Mouse (Mus musculus): ENCODE measurements around the gene Slc18a3. TPM values are rescaled to one million over a fixed set of nuclear protein-coding genes. Genes with fewer than 3 reads are reported as not detected.

The Slc18a3 gene
- polyA plus RNA-seq, 1 experiment from 2014 or later = 0.12 TPM

DNA sequence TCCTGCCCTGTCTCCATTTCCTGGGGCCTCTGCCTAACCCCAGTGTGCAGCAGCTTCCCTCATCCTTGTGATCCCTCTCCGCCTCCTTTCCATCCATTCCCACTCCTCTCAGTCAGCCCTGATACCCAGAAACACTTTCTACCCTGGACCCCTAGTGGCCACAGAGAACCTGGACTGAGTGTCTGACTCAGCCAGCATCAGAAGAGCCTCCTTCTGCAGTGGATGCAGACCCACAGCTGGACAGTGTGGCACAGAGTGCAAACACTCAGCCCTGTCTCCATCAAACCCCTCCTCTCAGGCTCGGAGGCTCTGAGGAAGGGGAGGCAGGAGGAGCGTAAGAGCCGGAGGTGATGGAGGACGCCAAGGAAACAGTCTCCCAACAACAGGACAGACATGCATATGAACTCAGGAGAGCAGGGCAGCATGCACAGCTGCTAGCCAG, 27.3 kb downstream of the Slc18a3 start:
- no peaks in the 10 kb centered on the region for H3K27me3 ChIP-seq (ENCODE audit: control insufficient read depth, insufficient read depth, low read length)

DNA sequence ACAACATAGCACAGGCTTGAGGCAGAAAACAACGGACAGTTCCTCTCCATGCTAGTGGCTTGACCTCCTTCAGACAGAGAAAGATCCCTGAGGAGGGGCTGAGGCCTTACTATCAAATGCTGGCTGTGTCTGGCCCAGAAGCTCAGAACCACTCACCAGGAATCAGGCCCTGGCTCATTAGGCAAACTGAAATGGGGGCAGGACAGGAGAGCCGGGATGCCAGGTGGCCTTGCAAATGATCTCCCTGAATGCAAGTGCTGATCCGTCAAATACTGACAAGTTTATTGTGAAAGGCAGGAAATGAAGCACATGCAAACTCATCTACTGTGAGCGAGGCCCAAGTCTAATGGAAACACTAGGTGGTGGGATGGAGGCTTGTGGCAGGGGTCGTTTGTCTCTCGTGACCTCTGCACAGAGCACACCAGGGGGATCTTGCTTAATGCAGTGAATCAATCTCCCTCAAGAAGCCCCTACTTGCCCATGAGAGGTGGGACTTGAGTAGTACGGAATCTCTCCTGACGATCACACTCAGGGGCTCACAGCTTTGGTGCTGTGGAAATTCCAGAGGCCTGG, 35.5 kb downstream of the Slc18a3 start:
- Histone ChIP-seq H3K27me3 (ENCODE audit: control insufficient read depth, insufficient read depth, low read length) (no peaks in the 10 kb centered on the region), H3K36me3 (ENCODE audit: control insufficient read depth, insufficient read depth, low read length) (no peaks in the 10 kb centered on the region), H3K4me2 (ENCODE audit: low read depth, low read length, severe bottlenecking) (no peak overlapping the region), H3K4me3 (ENCODE audit: low read depth, low read length) (no peak overlapping the region), H3K9ac (ENCODE audit: low read length) (no peak overlapping the region), H3K9me3 (ENCODE audit: control insufficient read depth, low read length) (no peaks in the 10 kb centered on the region), H3K27ac (ENCODE audit: low read depth, low read length) (no peak overlapping the region), H3K4me1 (replicated peaks; ENCODE audit: control insufficient read depth, insufficient read depth, low read length) (0 out of 2 replicates have a peak, but pooled peaks cover 3% of the 10 kb centered on the region)
- WGBS = 20% methylated on average over 8 of the region's 8 CpGs
- no peak for DNase-seq (ENCODE audit: low spot score)
- ATAC-seq (replicated peaks; ENCODE audit: low FRiP score) = no peak

More for the DNA sequence above, 27.3 kb downstream of the Slc18a3 start:
- H3K36me3 ChIP-seq (ENCODE audit: control insufficient read depth, insufficient read depth, low read length) = no peaks in the 10 kb centered on the region
- no peak for DNase-seq (ENCODE audit: low spot score)
- no peaks in the 10 kb centered on the region for H3K4me1 ChIP-seq (replicated peaks; ENCODE audit: control insufficient read depth, insufficient read depth, low read length)
- 29% methylated on average over 5 of the region's 5 CpGs for WGBS
- no peaks in the 10 kb centered on the region for H3K9me3 ChIP-seq (ENCODE audit: control insufficient read depth, low read length)
- ATAC-seq (replicated peaks; ENCODE audit: low FRiP score) = no peak
- no peak overlapping the region for H3K9ac ChIP-seq (ENCODE audit: low read length)
- H3K4me3 ChIP-seq (ENCODE audit: low read depth, low read length) = no peak overlapping the region
- H3K4me2 ChIP-seq (ENCODE audit: low read depth, low read length, severe bottlenecking) = no peak overlapping the region
- no peak overlapping the region for H3K27ac ChIP-seq (ENCODE audit: low read depth, low read length)

DNA sequence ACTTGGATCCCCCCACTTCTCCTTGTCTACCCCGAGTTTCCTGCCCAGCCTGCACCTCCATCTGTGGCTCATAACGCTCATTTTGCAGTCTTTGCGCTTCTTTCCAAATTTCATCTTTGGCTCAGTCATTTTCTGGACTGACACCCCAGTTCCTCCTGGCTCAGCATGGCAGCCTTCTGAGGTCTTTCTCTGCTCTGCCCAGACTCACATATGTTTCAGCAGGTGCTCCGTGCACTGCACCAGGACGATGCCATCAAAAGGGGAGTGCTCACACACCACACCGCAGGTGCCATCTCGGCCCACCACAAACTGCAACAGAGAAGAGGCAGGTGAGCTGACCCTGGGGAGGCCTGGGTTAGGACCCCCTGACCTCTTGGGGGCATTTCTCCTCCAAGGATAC, 40.7 kb downstream of the Slc18a3 start:
- H3K27ac ChIP-seq (ENCODE audit: low read depth, low read length) = no peak overlapping the region
- no peaks in the 10 kb centered on the region for H3K4me1 ChIP-seq (replicated peaks; ENCODE audit: control insufficient read depth, insufficient read depth, low read length)
- no peaks in the 10 kb centered on the region for H3K27me3 ChIP-seq (ENCODE audit: control insufficient read depth, insufficient read depth, low read length)
- 90% methylated on average over 7 of the region's 7 CpGs for WGBS
- H3K4me2 ChIP-seq (ENCODE audit: low read depth, low read length, severe bottlenecking) = no peak overlapping the region
- H3K4me3 ChIP-seq (ENCODE audit: low read depth, low read length) = no peak overlapping the region
- DNase-seq (ENCODE audit: low spot score) = no peak
- no peaks in the 10 kb centered on the region for H3K9me3 ChIP-seq (ENCODE audit: control insufficient read depth, low read length)
- no peaks in the 10 kb centered on the region for H3K36me3 ChIP-seq (ENCODE audit: control insufficient read depth, insufficient read depth, low read length)
- H3K9ac ChIP-seq (ENCODE audit: low read length) = no peak overlapping the region
- ATAC-seq (replicated peaks; ENCODE audit: low FRiP score) = no peak

DNA sequence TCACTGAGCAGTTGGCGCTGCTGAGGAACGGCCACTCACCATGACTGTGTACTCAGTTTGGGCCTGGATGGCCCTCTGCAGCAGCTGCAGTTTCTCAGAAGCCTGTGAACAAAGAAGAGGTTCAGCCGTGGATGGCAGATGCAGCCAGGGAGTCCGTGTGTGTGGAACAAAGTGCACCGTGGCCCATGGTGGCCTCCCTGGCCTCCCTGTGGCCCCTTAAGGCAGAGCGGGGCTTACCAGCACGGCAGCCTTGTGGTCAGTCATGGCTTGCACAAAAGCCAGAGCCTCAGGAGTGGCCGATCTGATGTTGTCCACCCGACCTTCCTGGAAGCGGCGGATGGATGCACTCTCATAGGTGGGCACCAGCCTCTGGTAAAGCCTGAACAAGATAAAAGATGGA, 45.9 kb downstream of the Slc18a3 start:
- 86% methylated on average over 11 of the region's 11 CpGs for WGBS
- Histone ChIP-seq H3K27ac (ENCODE audit: low read depth, low read length) (no peak overlapping the region), H3K9me3 (ENCODE audit: control insufficient read depth, low read length) (no peaks in the 10 kb centered on the region; the same call in 1 of the 2 replicates)

More for the DNA sequence above, 45.9 kb downstream of the Slc18a3 start:
- Histone ChIP-seq H3K4me1 (replicated peaks; ENCODE audit: control insufficient read depth, insufficient read depth, low read length) (no peaks in the 10 kb centered on the region), H3K4me2 (ENCODE audit: low read depth, low read length, severe bottlenecking) (no peak overlapping the region), H3K36me3 (ENCODE audit: control insufficient read depth, insufficient read depth, low read length) (no peaks in the 10 kb centered on the region), H3K9ac (ENCODE audit: low read length) (no peak overlapping the region), H3K4me3 (ENCODE audit: low read depth, low read length) (no peak overlapping the region), H3K27me3 (ENCODE audit: control insufficient read depth, insufficient read depth, low read length) (no peaks in the 10 kb centered on the region)
- DNase-seq (ENCODE audit: low spot score) (no peak), ATAC-seq (replicated peaks; ENCODE audit: low FRiP score) (no peak)

Other genes with a start within 250 kb of the Slc18a3 start
- 18.3 and 18.8 TPM in 2 replicates for gene Ogdhl, start 142.8 kb downstream of the Slc18a3 start, polyA plus RNA-seq (2014; fragmentation: Nextera tagmentation; extraction: Ambion mirVana)
- gene 1700024G13Rik, start 76.5 kb downstream of the Slc18a3 start, polyA plus RNA-seq (2014; fragmentation: Nextera tagmentation; extraction: Ambion mirVana) = not detected in 2 replicates
- not detected in 2 replicates for gene Chat, start 1.1 kb upstream of the Slc18a3 start, polyA plus RNA-seq (2014; fragmentation: Nextera tagmentation; extraction: Ambion mirVana)
- 20.1 and 29.4 TPM in 2 replicates for gene Ercc6, start 48.7 kb upstream of the Slc18a3 start, polyA plus RNA-seq (2014; fragmentation: Nextera tagmentation; extraction: Ambion mirVana)
- 0.08 and 0.37 TPM in 2 replicates for gene Prrxl1, start 134.6 kb upstream of the Slc18a3 start, polyA plus RNA-seq (2014; fragmentation: Nextera tagmentation; extraction: Ambion mirVana)
- not detected in 2 replicates for gene 3425401B19Rik, start 220.4 kb upstream of the Slc18a3 start, polyA plus RNA-seq (2014; fragmentation: Nextera tagmentation; extraction: Ambion mirVana)

Data from forebrain, embryonic 11.5 days (tissue).